Mouse (Mus musculus): ENCODE results near the gene Ptprg. TPM values are rescaled to one million over a fixed set of nuclear protein-coding genes. Genes with fewer than 3 reads are reported as not detected.

The Ptprg gene
- total RNA-seq (2021) = 100 to 1,000 TPM in 1 of 2 experiments, 10 to 100 TPM in 1; 96.1 to 105 TPM

DNA sequence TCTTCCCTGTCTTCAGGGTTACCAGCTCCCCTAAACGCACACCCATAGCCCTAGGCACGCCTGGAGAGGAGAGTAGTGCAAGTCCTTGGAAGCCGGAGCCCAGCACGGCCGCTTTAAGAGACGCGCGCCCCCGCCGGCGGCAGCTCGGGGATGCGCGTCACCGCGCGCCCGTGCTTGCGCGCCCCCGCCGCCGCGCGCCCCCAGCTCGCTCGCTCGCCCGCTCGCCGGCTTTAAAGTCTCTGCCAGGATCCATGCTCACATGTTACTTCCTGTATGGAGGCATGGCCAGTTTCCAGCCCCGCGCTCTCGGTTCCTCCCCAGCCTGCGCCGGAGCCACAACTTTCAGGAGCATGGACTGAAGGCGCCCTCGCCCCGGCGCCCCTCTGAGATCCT, at the start of gene Ptprg:
Ptprg (plus strand) TSS at position 260 of the 393 bp plus-strand sequence.
- DNase-seq (ENCODE audit: low spot score in 2 of 2) = peak; percentile 87 to 92
- intact Hi-C loops (cut with DNase I) = loop anchor here (2.0 to 10.0 kb wide), 7 partner anchors 89 to 588 kb away; partner anchors contain the start of gene Fhit

DNA sequence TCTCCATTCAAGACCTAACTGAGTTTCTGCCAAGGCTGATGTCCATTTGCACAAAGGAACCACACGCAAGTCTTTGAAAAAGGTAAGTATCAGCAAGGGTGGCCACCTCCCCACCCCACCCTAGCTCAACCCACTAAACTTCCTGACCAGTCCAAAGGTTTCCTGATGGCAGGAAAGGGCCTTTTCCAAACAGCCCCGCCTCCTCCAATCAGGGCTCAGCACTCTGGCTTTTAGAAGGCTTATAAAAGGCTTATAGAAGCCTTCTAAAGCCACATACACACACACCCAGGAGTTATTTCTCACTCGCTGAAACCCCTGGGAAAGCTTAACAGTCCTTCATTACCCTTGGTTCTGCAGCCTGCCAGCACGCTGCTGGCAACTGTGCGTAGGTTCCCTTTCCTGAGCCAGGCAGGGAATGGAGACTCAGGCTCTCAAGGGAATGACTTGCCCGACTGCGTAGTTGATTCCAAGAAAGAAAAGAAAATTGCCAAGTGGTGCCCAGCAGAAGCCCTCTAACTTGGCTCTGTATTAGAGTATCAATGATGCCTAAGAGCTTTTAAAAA, 49.4 kb upstream of the Ptprg start:
- peak in 1 of 2 experiments; percentile 14 for DNase-seq (ENCODE audit: low spot score in 2 of 2)
- intact Hi-C loops (cut with DNase I) = no loop called here

DNA sequence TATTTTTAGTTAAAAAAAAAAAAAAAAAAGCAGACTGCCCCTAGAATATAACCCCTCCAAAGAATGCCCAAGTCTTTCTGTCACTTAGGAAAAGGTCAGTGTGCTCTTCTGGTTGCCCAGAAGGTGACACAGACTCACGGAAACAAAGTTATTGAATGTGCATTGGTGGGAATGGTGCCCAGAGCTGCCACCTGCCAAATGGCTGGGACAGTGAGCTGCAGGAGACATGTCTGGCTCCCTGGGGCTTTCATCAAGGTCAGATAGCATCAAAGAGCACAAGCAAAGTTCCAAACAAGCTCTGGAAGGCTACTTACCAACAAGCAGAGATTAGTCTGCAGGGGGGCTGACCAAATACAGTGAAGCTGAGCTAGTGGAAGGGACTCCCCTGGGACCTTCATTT, 43.2 kb upstream of the Ptprg start:
- DNase-seq (ENCODE audit: low spot score in 2 of 2) = no peak
- intact Hi-C loops (cut with DNase I) = no loop called here

DNA sequence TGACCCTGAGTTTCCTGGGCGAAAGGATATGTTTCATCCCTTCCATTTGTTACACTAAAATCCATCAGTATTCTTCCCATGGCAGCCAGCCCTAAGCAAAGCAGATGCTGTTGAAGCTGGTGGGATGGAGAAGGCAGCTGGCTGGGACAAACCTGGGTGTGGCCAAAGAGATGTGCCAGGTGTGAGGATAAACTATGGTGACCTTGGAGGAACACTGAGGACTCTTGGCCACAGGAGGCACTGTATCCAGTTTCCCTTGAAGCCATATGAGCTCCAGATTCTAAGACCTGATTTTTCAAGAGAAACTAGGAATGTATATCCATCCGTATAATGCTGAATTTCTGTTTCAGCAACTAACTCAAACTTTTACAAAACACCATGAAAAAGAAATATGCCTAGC, 34.2 kb upstream of the Ptprg start:
- DNase-seq (ENCODE audit: low spot score in 2 of 2) = no peak
- intact Hi-C loops (cut with DNase I) = no loop called here

DNA sequence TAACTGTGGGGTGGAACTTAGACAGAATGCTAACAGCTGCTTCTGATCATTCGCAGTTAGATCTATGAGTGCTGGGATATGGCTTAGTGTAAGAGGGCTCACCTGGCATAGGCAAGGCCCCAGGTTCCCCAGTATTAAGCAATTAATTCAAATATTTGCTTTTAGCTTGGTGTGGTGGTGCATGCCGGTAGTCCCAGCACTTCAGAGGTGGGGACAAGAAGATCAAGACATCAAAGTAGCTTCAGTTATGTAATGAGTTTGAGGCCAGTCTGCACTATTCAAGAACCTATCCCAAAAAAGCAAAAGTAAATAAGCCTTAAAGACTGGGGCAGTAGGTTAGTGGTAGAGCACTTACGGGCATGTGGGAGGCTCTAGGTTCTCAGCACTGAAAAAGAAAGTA, 30.3 kb upstream of the Ptprg start:
- no peak for DNase-seq (ENCODE audit: low spot score in 2 of 2)
- intact Hi-C loops (cut with DNase I) = no loop called here

DNA sequence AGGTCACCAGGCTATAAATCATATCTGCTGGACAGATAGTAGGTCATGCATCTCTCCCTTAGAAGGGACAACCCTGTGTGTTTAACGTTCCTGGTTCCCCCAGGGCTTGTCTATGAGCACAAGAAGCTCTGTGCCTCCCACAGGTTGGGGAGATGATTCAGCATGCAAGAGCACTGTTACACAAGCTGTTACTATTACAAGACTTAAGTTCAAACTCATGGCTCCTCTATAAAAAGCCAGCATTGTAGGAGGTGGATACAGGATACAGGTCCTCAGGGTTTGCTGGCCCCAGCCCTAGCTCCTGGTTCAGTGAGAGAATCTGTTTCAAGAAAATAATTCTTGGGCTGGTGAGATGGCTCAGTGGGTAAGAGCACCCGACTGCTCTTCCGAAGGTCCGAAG, 23.7 kb upstream of the Ptprg start:
- peak in 1 of 2 experiments; percentile 37 for DNase-seq (ENCODE audit: low spot score in 2 of 2)
- intact Hi-C loops (cut with DNase I) = no loop called here

DNA sequence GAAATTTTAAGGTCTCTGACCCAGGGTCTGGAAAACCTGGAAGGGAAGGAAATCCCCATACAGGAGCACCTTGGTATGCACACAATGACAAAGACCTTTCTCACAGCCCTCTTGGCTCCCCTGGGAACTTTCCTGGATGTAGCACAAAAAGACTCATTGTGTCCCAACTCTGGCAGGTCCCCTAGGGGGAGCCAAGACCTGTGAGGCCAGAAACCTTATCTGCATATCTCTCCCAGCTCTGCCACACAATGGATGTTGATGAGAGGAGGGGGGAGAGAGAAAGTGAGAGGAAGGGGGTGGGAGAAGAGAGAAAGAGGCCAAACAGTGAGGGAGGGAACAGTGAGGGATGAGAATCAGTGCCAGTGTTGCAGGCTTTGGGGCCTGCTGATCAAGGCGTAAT, 18.9 kb upstream of the Ptprg start:
- intact Hi-C loops (cut with DNase I) = no loop called here
- no peak for DNase-seq (ENCODE audit: low spot score in 2 of 2)

DNA sequence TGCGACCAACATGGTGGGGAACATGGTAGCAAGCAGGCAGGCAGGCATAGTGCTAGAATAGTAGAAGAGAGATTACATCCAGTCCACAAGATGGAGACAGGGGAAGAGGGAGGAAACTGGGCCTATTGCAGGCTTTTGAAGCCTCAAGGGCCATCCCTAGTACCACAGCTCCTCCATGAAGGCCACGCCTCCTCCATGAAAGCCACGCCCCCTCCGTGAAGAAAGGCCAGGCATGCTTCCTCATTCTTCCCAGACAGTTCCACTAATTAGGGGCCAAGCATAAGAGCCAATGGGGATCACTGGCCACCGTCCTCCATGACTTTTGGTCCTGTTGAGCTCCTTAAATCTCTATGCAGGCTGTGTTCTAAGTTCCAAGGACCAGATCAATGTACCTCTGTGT, 17.2 kb upstream of the Ptprg start:
- intact Hi-C loops (cut with DNase I) = no loop called here

DNA sequence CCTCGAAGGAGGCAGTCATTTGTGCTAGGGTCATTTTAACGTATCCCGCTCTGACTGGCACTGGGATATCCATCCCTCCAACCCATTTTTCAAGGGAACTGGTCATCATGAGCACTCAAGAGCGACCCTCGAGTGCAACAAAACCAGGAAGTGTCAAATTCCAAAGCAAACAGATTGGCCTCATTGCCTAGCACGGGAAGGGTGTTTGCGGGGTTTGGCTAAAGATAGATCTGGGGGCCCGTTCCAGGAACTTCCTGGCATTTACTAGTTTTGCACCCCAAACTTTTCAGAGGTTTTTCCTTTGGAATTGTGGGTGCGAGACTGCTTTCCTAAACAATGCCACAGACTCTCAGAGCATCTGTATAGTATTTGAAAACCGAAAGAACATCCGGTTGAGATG, 1.4 kb upstream of the Ptprg start:
- intact Hi-C loops (cut with DNase I) = loop anchor here (2.0 to 10.0 kb wide), 7 partner anchors 90 to 589 kb away; partner anchors contain the start of gene Fhit
- no peak for DNase-seq (ENCODE audit: low spot score in 2 of 2)

More for the DNA sequence above, 17.2 kb upstream of the Ptprg start:
- no peak for DNase-seq (ENCODE audit: low spot score in 2 of 2)

DNA sequence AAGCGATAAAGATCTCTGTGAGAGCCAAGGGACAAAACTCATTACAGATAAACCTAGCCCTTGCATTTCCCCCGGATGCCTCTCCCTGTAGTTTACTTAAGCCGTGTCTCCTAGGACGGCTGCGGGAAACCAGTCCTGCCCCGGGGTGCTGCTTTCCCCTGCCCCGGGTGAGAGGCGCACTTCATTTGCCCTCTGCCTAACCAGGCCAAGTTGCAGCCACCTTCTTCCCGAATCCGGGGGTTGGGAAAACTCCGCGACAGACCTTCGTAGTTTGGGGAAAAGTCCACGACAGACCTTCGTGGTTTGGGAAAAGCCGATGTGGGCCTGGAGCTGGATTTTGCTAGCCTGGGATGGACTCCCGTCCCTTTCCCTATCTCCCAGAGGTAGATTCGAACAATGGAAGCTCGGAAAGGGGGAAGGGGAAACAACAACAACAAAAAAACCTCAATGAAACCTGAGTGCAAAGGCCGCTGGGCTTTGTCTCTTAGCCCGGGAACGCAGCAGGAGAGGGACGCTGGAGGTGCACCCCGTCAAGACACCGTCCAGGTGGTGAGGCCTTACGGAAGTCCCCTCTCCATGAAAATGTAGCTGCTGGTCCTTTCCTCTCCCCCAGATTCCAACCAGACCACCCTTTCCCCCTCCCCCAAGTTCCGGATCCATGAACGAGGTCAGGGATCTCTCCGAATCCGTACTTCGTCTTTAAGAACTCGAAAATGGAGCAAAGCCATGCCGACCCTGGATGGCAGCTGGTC, 635 bp upstream of the Ptprg start:
- intact Hi-C loops (cut with DNase I) = loop anchor here (2.0 to 10.0 kb wide), 7 partner anchors 90 to 588 kb away; partner anchors contain the start of gene Fhit
- DNase-seq (ENCODE audit: low spot score in 2 of 2) = peak; percentile 21 to 27

DNA sequence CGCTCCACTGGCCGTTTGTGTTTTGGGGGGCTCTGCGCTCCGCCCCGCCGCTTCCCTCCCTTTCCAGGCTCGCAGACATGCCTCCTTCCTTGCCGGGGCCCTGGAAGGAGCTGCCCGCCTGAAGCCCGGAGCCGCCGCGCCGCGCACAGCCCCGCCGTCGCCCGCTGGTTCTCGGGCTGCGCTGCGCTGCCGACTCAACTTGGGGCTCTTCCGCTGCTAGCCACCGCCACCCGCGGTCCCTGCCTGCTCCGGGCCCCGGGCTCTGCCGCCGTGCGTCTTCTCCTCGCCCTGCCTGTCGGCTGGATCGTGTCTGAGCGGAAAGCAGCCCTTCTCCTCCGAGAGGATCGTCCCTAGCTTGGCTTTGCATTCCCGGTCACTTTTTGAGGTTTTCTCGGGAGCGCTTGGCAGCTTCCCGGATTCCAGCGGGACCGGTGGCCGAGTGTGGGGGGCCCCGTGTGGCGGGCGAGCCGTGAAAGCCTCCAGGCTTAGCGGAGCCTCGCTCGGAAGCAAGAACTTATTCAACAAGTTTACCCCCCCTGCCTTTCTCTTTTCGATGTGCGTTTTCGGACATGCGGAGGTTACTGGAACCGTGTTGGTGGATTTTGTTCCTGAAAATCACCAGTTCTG, 460 bp downstream of the Ptprg start:
- intact Hi-C loops (cut with DNase I) = loop anchor here (2.0 to 10.0 kb wide), 8 partner anchors 89 to 587 kb away; partner anchors contain the start of gene Fhit
- peak; percentile 42 to 50 for DNase-seq (ENCODE audit: low spot score in 2 of 2)

DNA sequence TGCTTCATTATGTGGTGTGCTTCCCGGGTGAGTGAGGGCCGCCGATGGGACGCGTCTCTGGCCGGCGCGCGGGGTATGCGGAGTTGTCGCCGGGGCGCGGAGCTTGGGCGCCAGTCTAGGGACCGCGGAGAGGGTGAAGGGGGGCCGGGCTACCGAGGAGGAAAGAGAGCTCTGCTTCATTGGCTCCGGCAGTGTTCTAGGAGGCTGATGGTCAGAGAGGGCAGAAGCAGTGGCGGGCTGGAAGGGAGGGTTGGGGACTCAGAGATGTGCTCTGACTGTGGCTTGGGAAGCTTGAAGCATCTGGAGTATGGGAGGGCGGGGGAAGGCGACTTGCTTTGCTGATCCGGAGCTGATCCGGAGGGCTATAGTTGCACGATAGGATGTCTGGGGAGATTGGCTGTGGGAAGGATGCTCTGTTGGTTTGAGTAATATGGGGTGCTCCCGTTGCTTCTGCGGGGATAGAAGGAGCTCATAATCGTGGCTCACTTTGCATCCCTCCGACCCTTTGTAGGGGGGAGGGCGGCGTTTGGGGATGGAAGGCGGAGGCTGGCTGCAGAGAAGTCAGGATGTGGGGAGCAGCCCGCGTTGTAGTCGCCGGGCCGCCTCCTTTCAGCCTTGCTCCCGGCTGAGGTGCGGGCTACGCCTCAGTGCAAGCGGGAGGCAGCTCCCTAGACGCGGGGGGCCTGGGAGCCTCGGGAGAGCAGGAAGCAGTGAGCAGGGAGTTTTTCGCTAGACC, 1.1 kb downstream of the Ptprg start:
- intact Hi-C loops (cut with DNase I) = loop anchor here (2.0 to 10.0 kb wide), 7 partner anchors 88 to 510 kb away; partner anchors contain the start of gene Fhit
- peak; percentile 55 to 58 for DNase-seq (ENCODE audit: low spot score in 2 of 2)

DNA sequence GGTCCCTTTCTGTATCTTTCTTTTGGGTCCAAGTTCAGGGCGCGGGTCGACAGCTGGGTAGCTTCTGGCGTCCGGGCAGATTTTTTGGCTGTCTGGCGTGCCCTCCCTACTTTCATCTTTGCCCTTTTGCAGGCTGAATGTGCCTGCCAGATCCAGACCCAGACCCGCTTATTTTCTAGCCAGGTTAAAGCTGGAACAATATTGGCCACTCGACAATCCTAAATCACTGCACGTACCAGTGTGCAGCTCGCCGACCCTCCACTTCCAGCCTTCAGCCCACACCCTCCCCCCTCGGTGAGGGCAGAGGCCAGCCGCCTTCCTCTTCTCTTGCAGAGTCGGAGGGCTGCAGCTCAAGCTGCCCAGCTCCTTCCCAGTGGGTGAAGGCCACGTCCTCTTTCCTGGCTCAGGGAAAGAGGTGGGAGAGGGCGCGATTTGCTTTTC, 1.7 kb downstream of the Ptprg start:
- DNase-seq (ENCODE audit: low spot score in 2 of 2) = peak; percentile 23 to 40
- intact Hi-C loops (cut with DNase I) = loop anchor here (2.0 to 10.0 kb wide), 3 partner anchors 256 to 510 kb away; no protein-coding TSS in a partner anchor

DNA sequence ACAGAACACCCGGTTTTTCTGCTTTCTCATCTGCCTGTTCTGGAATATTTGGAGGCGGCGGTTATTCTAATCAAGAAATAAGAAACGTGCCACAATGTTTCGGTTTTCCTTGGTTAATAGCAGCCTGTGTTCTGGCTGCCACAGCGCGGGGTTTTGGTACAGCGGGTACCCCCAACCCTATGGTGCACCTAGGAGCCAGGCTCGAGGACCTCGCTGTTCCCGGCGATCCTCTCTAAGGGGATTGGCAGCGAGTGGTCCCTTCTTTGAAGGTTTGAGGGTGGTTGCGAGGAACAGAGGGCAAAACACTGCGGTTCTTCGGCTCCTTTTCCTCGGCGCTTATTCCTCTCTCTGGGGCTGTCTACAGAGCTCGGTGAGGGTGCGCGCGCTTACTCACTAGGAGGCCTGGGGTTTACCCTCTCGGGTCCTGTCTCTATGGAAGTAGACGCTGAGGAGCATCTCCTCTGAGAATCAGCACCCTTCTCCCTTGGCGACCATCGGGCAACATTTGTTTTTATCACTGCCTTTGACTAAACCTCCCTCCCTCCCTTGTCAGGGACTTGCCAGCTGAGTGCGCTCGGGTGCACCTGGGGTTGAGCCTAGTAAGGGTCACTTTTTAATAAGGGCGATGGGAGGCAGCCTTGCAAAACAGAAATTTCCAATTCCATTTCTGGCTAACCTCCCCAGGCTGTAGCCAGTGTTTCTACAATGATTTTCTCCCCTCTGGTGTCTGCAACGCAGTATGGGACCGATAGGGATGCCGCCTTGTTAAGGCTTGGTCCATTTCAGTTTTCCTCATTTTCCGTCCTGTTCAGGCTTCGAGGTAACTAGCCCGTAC, 2.4 kb downstream of the Ptprg start:
- DNase-seq (ENCODE audit: low spot score in 2 of 2) = peak; percentile 61
- intact Hi-C loops (cut with DNase I) = loop anchor here (2.0 to 10.0 kb wide), 3 partner anchors 255 to 509 kb away; no protein-coding TSS in a partner anchor

DNA sequence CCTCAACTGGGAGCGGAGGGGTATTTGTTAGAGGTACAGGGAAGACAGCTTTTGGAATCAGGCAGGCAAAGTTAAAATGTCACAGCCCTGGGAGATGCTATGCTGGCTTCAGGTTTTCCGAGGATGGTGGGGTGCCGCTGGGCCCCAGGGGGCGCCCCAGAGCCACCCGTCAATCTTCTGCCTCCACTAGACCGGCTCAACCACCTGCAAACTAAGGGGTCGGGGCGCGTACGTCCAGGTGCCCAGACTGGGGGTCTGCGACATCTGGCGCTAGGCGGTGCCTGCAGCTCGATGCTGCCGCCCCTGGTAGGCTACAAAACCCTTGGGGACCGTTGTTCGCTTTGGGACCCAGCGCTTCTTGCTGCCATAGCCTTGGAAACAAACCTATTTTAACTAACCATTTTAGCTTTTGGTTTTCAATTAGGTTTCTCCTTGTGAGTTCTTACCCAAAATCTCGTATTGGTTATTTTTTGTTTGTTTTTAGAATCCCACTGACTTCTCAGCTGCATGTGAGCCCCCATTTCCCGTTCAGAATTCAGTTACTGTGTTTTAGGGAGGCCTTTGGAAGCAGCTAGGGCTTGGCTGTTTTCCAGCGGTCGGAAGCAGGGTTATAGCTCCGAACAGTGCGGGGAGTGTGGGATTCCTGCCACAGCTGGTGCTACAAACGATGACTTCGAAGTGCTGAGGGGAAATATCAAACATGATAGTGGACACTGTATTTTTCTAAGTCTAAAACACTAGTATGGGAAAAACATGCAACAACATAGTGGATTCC, 3.2 kb downstream of the Ptprg start:
- DNase-seq (ENCODE audit: low spot score in 2 of 2) = peak; percentile 81 to 82
- intact Hi-C loops (cut with DNase I) = loop anchor here (10.0 kb wide), 2 partner anchors 438 to 508 kb away; no protein-coding TSS in a partner anchor

DNA sequence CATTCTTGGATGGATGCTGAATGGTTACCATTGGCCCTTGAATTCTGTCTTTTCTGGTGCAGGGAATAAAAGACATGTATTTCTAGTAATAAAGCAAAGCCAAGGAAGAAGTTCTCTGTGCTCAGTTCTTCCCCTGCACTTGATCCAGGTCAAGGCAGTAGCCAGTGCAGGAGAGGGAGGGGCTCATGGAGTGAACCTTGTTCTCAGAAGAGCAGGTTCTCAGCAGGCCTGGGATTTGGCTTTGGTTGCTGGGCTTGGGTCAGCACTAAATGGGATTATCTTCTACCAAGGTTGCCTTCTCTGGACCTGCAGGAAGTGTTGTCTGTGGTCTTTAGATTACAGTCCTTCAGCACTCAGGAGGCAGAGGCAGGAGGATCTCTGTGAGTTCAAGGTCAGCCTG, 5.2 kb downstream of the Ptprg start:
- intact Hi-C loops (cut with DNase I) = loop anchor here (10.0 kb wide), 2 partner anchors 436 to 506 kb away; no protein-coding TSS in a partner anchor

DNA sequence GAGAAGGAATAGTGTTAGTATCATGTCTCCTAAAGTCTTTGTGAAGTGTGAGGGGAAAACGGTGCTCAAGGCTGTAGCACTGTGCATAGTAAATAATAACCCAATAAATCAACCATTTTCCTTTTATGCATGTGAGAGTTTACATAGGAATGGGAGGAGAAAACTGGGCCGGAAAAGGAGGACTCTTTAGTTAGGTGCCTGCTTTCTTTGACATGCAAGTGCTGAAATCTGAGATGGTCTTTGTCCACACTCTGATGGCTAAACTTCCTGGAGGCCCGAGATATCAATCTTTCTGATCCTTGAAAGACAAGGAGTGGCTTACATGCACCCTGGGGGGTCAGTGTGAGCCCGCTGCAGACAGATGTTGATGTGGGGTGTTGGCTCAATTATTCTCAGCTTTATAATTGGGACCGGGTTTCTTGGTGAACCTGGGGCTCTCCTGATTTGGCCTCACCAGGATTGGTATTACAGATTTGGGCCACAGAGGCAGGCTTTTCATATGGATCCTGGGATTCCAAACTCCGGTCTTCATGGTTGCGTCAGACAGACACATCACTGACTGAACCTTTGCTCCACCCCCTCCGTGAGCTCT, 7.4 kb downstream of the Ptprg start:
- no peak for DNase-seq (ENCODE audit: low spot score in 2 of 2)
- intact Hi-C loops (cut with DNase I) = loop anchor here (1.0 kb wide), 1 partner anchor 251 kb away; no protein-coding TSS in a partner anchor

More for the DNA sequence above, 5.2 kb downstream of the Ptprg start:
- DNase-seq (ENCODE audit: low spot score in 2 of 2) = no peak
